ENCODE assay signal across 9 mouse cellular contexts in the genomic region with DNA sequence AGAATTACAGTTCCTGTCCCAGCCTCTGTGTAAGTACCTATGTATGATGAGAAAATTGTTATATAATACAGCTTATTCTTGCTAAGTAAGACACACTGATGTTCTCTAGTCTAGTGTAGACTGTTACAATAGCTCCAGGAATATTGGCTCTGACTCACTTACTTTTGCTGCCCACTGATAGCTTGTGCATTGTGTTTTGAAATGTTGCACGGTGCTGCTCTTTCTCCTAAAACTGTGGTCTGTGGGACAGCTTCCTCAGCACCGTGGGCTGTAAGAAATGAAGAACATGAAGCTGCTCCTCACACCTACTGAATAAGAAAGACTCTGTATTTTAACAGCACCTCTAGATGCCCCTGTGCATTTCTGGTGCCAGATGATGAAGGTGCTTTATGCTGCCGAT.
"Had no signal": no experiment of that assay in that cellular context is flagged by ENCODE, and none has a peak within 500 bp of the region (broad histone marks: within the 10 kb centered on the region; RNA-seq: fewer than 3 reads in every experiment).

No protein-coding gene starts in this region.

- DNase-seq: kidney, adult 18-20 months; kidney, adult 9 months; kidney, postnatal 14 days; kidney, postnatal 4 days; layer of hippocampus, postnatal 36 days; liver, postnatal 0 days; lung, embryonic 14.5 days; thymus, adult 18-20 months; thymus, postnatal 36 days had no signal
